Mouse (Mus musculus) limb, embryonic 10.5 days (tissue): ENCODE results near the gene Trmt2b. TPM values are rescaled to one million over a fixed set of nuclear protein-coding genes. Genes with fewer than 3 reads are reported as not detected.
"Not testable (repeated sequence)": the region's sequence is repeated elsewhere in the genome, so short reads cannot be mapped to it uniquely, and the experiment has no call there.

ENCODE experiments used
- DNase-seq: peaks from one replicate; pipeline ENCODE4 v3.0.0-alpha.2; 2017; ENCODE audit warnings: low spot score
- H3K27ac ChIP-seq: fragments of 300-500 bp; sonication (generic); 2 replicates; pipeline ENCODE4 v1.5.1; 2016; ENCODE audit warnings: mild to moderate bottlenecking
- H3K27me3 ChIP-seq: fragments of 300-500 bp; sonication (generic); 2 replicates; pipeline ENCODE4 v1.6.1; 2016; ENCODE audit warnings: low read depth, mild to moderate bottlenecking; ENCODE audit not compliant: poor library complexity, severe bottlenecking
- H3K36me3 ChIP-seq: fragments of 300-500 bp; sonication (generic); 2 replicates; pipeline ENCODE4 v1.6.1; 2016; ENCODE audit warnings: mild to moderate bottlenecking, moderate library complexity
- H3K4me1 ChIP-seq: fragments of 300-500 bp; sonication (generic); 2 replicates; pipeline ENCODE4 v1.6.1; 2016
- H3K4me3 ChIP-seq: fragments of 300-500 bp; sonication (generic); 2 replicates; pipeline ENCODE4 v1.5.1; 2016; ENCODE audit warnings: mild to moderate bottlenecking, moderate library complexity
- H3K9me3 ChIP-seq: fragments of 300-500 bp; sonication (generic); replicated peaks from 2 replicates; pipeline ENCODE4 v1.6.1; 2016; ENCODE audit warnings: mild to moderate bottlenecking
- WGBS: fragments of 180-500 bp; shearing (Covaris S2); methylation state at CpG from one replicate; pipeline ENCODE4 v1.1.7; 2016; 5-methylcytosine and 5-hydroxymethylcytosine counted together
- polyA plus RNA-seq: library from polyadenylated mRNA; unstranded; fragments of >200 nt; fragmentation: Nextera tagmentation; extraction: Ambion mirVana; gene quantifications from 2 replicates; pipeline ENCODE4 v1.2.1, GENCODE M21; 2016

Trmt2b gene
- 7.5 and 9.8 TPM in 2 replicates for polyA plus RNA-seq

DNA sequence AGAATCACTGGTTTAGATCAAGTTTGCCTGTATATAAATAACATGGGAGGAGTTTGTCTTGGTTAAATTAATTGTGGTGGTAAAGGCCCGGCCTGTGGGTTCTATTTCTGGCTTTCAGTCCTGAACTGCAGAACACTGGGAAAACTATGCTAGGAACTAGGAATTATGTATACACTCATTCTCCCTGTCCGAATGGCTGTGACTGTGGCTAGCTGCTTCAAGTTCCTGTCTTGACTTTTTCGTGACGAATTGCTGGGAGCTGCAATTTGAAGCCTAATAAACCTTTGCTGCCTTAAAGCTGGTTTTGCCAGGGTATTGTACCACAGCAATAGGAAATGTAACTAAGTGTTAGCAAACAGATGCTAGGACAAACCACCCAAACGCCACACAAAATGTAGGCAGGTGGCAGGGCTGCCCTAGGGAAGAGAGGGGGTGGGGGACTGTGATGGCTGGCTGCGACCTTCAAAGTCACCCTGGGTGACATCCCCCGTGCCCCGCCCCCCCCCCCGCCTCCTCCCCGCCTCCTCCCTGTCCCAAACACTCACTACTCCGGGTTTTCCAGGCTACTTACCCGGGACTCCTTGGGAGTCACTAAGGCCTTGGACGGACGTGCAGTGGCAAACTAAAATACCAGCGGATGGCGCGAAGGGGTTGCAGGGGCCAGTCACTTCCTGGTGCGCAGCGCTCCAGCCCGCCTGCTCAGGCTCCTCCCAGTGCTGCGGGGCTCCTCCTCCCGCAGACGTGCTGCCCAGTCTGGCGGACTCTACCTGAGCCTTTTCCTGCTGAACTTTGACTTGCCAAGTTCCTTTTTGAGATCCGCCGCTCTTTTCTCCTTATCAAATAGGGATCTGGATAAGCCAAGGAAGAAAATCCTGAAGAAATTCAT lies at the start of gene Trmt2b:
Gene Trmt2b, minus strand, starts transcription at position 710 of the 886 bp plus-strand sequence.
- Histone ChIP-seq H3K4me3 (peak within 1 kb of the TSS; percentile 51), H3K36me3 (no peaks in the 10 kb centered on the region), H3K27me3 (peaks cover 51% of the 10 kb centered on the region), H3K9me3 (no peaks in the 10 kb centered on the region), H3K27ac (peak within 1 kb of the TSS; percentile 77), H3K4me1 (0 out of 2 replicates have a peak, but pooled peaks cover 5% of the 10 kb centered on the region)
- peak; percentile 67 for DNase-seq
- 14% methylated on average over 23 of the region's 26 CpGs for WGBS

DNA sequence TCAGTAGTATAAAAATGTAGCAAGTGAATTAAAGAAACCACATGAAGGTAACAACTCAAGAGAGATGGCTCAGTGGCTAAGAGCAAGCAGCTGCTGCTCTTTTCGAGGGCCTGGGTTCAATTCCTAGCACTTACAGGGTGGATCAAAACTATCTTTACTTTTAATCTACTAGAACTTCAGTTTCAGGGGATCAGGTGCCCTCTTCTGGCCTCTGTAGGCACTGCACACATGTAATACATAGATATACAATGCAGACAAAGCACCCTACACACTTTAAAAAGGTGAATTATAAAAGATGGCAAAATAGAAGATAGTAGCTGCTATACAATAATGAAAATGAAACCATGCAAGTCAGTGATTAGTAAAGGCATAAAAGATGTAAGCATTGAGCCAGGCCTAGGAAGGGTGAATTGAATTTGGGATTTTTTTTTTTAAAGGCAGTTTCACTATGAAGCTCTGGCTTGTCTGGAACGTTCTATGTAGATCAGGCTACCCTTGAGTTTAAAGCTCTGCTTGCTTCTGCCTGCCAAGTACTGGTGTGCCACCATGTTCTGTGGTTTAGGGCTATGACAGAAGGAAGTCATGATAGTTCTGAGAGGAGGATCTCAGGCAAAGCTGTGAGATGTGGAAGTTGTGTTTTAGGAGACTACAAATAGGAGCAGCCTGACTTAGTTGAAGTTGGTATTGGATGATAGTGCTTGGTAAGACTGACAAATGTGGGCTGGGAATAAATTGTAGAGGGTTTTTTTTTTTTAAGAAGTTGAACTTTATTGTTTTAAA lies 42.6 kb upstream of the Trmt2b start:
- Histone ChIP-seq H3K9me3 (no peaks in the 10 kb centered on the region), H3K4me3 (no peak overlapping the region), H3K27ac (no peak overlapping the region), H3K27me3 (peaks cover 4% of the 10 kb centered on the region; the same call in 1 of the 2 replicates), H3K36me3 (peaks cover 59% of the 10 kb centered on the region), H3K4me1 (no peaks in the 10 kb centered on the region)
- WGBS, result 91% methylated on average over 2 of the region's 2 CpGs
- no peak for DNase-seq

DNA sequence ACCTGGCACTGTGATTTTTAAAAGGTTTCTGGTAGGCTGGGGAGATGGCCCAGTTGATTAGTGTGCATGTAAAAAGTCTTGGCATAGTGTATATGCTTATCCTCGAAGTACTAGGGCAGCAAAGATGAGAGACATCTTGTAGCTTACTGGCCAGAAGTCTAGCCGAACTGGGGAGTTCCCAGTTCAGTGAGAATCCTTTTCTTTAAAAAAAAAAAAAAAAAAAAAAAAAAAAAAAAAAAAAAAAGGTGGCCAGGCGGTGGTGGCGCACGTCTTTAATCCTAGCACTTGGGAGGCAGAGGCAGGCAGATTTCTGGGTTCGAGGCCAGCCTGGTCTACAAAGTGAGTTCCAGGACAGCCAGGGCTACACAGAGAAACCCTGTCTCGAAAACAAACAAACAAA lies 34.4 kb upstream of the Trmt2b start:
- H3K36me3 ChIP-seq, result peaks cover 51% of the 10 kb centered on the region
- H3K4me3 ChIP-seq, H3K4me1 ChIP-seq, H3K27ac ChIP-seq, H3K9me3 ChIP-seq, DNase-seq, H3K27me3 ChIP-seq: not testable (repeated sequence)
- 93% methylated on average over 7 of the region's 7 CpGs for WGBS

DNA sequence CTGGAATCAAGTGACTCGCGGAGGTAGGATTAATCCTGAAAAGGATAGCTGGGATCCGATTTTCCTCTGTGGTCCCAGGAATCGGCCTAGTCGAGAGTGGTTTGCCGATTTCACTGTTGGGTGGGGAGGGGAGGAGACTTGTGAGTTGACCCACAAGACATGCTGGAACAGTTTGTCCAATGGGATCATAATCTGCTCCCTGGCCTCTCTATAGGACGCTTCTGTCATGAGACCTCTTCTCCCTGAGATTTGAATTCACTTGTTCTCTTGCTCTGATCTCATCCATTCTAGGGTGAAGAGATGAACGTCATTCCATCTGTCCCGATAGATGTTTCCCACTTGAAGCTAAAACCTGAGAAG lies 31.5 kb upstream of the Trmt2b start:
- H3K36me3 ChIP-seq, result peaks cover 34% of the 10 kb centered on the region
- no peaks in the 10 kb centered on the region for H3K4me1 ChIP-seq
- WGBS, result 12% methylated on average over 9 of the region's 9 CpGs
- H3K27ac ChIP-seq, result peak overlapping the region; percentile 76
- H3K4me3 ChIP-seq, result peak overlapping the region; percentile 52
- DNase-seq, result no peak
- H3K27me3 ChIP-seq, result peaks cover 17% of the 10 kb centered on the region
- H3K9me3 ChIP-seq, result no peaks in the 10 kb centered on the region

DNA sequence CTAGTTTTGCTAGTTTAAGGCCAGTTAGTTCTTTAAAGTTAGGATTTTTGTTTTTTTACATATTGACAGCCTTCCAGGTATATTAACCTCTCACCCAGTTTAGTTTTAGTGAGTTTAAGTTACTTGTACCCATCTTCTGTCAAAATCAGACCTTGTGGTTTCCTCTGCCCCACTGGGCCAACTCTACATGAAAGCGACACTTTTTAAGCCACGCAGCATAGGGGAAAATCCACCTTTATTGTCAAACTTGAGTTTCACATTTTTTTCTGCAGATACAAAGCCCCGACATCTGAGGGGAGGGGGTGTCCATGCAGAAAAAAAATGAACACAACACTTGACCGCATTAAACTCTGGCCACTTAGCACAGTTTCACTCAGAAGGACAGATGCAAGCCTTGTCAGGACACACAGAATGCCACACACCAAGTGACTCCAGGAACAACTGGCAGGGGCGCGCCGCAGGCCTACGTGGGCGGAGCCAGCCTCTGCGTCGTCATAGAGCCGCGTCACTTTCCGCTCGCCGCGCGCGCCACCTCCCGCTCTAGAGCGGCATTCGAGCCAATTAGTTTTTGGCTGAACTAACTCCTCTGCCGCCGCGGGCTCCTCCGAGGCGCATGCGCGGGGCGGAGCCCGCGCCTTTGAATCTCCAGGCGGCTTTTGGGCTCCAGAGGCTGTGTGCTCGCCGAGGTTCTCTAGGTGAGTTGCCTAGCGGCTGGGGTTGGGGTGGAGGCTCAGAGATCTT lies 30.9 kb upstream of the Trmt2b start, which contains the start of gene Cenpi:
Gene Cenpi, plus strand, starts transcription at position 551 of the 741 bp plus-strand sequence.
- peaks cover 29% of the 10 kb centered on the region for H3K36me3 ChIP-seq
- peak; percentile 82 for DNase-seq
- WGBS, result 10% methylated on average over 36 of the region's 36 CpGs
- peak within 1 kb of the TSS; percentile 52 for H3K4me3 ChIP-seq
- no peaks in the 10 kb centered on the region for H3K4me1 ChIP-seq
- peaks cover 17% of the 10 kb centered on the region for H3K27me3 ChIP-seq
- H3K27ac ChIP-seq, result peak within 1 kb of the TSS; percentile 76
- H3K9me3 ChIP-seq, result no peaks in the 10 kb centered on the region

DNA sequence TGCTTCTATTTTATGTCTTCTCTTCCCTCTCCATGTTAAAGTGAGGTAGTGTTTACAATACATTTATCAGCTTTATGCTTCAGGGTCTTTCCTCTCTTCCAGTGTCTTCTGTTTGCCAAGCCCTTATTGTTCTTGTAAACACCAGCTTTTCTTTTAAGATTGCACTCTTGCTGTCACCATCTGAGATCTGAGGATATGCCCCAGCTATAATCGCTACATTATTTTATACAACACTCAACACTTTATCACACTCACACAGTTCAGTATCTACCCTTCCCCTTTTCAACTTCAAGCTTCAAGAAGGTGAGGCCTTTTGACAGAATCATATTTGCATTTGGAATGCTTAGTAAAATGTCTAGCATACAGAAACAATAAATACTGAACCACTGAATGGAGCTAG lies 26.5 kb upstream of the Trmt2b start:
- Histone ChIP-seq H3K27ac (no peak overlapping the region), H3K9me3 (no peaks in the 10 kb centered on the region), H3K27me3 (peaks cover 43% of the 10 kb centered on the region), H3K4me1 (no peaks in the 10 kb centered on the region), H3K4me3 (no peak overlapping the region), H3K36me3 (no peaks in the 10 kb centered on the region)
- WGBS, result 85% methylated on average over 1 of the region's 1 CpGs
- DNase-seq, result no peak

DNA sequence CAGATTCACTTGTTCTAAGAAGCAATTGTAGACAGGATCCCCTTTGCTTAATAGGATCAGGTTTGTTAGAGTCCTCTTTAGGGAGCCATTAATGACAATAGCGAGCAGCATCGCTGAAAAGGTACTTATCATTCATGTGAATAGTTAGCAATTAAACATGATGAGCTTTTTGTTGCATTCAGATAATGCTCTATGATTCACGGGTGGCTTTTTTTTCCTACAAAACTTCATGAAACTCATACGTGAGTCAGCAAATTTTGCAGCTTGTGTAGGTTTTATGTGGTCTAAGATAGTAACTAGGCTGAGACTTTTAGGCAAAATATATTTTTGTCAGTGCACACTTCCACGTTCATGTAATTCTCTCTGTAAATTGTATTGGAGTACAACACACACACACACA lies 23.4 kb upstream of the Trmt2b start:
- Histone ChIP-seq H3K4me3 (no peak overlapping the region), H3K36me3 (no peaks in the 10 kb centered on the region), H3K27me3 (peaks cover 65% of the 10 kb centered on the region), H3K9me3 (no peaks in the 10 kb centered on the region), H3K27ac (no peak overlapping the region), H3K4me1 (peaks cover 12% of the 10 kb centered on the region)
- WGBS, result 77% methylated on average over 5 of the region's 5 CpGs
- DNase-seq, result no peak

DNA sequence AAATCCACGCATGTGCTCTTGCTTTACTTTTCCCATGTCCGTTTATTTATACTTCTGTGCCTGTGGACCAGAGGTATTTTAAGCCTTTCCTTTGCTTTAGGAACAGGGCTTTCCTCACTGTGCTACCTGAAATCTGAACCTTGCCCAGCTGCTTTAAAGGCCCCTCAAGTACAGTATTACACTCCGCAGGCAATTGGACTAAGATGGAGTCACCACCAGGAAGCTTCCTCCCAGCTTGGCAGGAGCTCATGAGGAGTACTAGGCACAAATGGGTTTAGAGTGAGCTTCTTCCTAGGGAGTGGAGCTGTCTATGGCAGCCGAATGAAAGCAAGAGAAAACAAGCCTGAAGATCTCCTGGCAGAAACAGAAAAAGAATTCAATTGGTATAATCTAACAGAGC lies 20.4 kb upstream of the Trmt2b start:
- no peaks in the 10 kb centered on the region for H3K9me3 ChIP-seq
- H3K4me3 ChIP-seq, result no peak overlapping the region
- no peak for DNase-seq
- no peak overlapping the region for H3K27ac ChIP-seq
- no peaks in the 10 kb centered on the region for H3K36me3 ChIP-seq
- peaks cover 81% of the 10 kb centered on the region for H3K27me3 ChIP-seq
- peaks cover 12% of the 10 kb centered on the region for H3K4me1 ChIP-seq
- 32% methylated on average over 4 of the region's 4 CpGs for WGBS

DNA sequence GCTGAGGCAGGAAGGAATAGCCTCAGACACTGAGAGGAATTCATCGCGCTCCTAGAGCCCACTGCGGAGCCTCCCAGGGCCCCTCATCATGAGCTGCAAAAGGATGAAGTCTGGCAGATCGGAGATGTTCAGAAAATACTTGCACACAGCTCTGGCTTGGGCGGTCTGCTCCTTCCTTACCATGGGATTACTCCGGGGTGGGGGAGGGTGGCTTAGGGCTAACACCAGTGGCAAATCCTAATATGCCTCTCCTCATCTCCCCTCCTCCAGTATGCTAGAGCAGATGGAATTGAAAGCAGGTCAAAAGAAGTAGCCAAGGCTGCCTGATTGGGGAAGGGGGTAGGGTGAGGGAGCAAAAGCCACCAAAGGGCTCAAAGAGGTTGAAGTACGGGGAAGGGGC lies 20.0 kb upstream of the Trmt2b start:
- 29% methylated on average over 7 of the region's 7 CpGs for WGBS
- peaks cover 85% of the 10 kb centered on the region for H3K27me3 ChIP-seq
- H3K36me3 ChIP-seq, result no peaks in the 10 kb centered on the region
- DNase-seq, result peak; percentile 28
- peaks cover 12% of the 10 kb centered on the region for H3K4me1 ChIP-seq
- H3K9me3 ChIP-seq, result no peaks in the 10 kb centered on the region
- H3K4me3 ChIP-seq, result peak overlapping the region; percentile 51
- no peak overlapping the region for H3K27ac ChIP-seq

DNA sequence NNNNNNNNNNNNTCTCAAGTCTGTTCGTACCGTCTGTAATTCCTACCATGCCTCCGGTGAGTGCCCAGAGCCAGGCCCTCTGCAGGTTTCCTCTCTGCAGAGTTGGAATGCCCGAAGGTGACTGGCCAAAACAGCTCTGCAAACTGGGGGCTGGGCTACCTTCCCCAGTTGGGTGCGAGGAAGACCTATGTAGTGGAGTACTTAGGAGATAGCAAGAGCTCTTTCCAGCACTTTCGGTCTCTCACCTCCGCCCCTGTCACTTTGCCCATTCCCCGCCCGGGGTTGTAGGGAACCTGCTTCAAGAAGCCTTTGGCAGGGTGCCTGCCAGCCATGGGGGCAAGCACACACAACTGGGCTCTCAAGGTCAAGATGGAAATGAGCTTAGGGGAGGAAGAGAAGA lies 19.5 kb upstream of the Trmt2b start:
- WGBS, result 26% methylated on average over 9 of the region's 9 CpGs

DNA sequence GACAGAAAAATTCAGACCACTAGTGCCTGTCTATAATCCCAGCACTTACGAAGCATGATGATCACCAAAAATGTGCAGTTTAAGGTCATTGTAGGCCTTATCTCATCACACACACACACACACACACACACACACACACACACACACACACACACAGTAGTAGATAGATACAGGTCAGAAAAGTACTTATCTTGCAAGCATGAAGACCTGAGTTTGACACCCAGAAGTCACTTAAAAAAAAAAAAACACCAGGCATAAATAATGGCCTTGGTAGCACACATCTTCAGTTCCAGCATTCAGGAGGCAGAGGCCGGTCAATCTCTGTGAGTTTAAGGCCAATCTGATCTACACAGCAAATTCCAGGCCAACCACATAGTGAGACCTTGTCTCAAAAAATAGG lies 10.5 kb upstream of the Trmt2b start:
- Histone ChIP-seq H3K9me3 (no peaks in the 10 kb centered on the region), H3K4me1 (no peaks in the 10 kb centered on the region), H3K36me3 (no peaks in the 10 kb centered on the region), H3K27me3 (peaks cover 56% of the 10 kb centered on the region), H3K27ac (no peak overlapping the region), H3K4me3 (no peak overlapping the region)
- WGBS, result 91% methylated on average over 2 of the region's 2 CpGs
- DNase-seq, result no peak

More for the DNA sequence above, 19.5 kb upstream of the Trmt2b start:
- peaks cover 12% of the 10 kb centered on the region for H3K4me1 ChIP-seq
- no peaks in the 10 kb centered on the region for H3K36me3 ChIP-seq
- H3K27ac ChIP-seq, result no peak overlapping the region
- DNase-seq, result peak; percentile 31
- H3K4me3 ChIP-seq, result peak overlapping the region; percentile 51
- H3K27me3 ChIP-seq, result peaks cover 90% of the 10 kb centered on the region
- H3K9me3 ChIP-seq, result no peaks in the 10 kb centered on the region

DNA sequence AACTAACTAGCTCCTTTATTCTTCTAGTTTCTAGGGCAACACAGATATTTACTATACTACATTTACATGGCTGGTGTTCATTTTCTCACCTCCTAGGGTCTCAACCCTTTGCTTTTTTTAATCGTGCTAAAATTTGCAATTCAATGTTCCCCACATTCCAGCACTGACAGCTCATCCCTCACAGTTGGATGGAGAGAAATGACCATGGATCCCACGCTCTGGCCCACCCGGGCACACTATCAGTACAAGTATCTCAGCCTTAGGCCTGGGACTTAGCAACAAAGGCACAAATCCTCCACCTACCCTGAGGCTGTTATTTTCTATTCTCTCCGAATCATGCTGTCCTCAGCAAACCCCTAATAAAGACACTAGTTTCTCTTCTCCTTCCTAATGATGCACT lies 9.0 kb upstream of the Trmt2b start:
- Histone ChIP-seq H3K27me3 (peaks cover 42% of the 10 kb centered on the region), H3K4me1 (no peaks in the 10 kb centered on the region), H3K9me3 (no peaks in the 10 kb centered on the region), H3K36me3 (no peaks in the 10 kb centered on the region), H3K27ac (no peak overlapping the region), H3K4me3 (no peak overlapping the region)
- WGBS, result 68% methylated on average over 4 of the region's 4 CpGs
- DNase-seq, result no peak
